Mouse (Mus musculus) lung, postnatal 0 days (tissue): ENCODE data around the gene Carmil3. TPM values are rescaled to one million over a fixed set of nuclear protein-coding genes. Genes with fewer than 3 reads are reported as not detected.

ENCODE experiments used
- ATAC-seq: fragments of 200-750 bp; cut with Nextera tagmentation; 2 replicates; pipeline ENCODE4 v1.8.0; 2017; ENCODE audit warnings: moderate library complexity
- DNase-seq: peaks from one replicate; pipeline ENCODE4 v3.0.0-alpha.2; 2016; ENCODE audit warnings: low spot score
- H3K27ac ChIP-seq: fragments of 300-500 bp; sonication (generic); 2 replicates; pipeline ENCODE4 v1.5.1; 2014; ENCODE audit warnings: antibody characterized with exemption, mild to moderate bottlenecking, low read length, mixed read lengths
- H3K27me3 ChIP-seq: fragments of 300-500 bp; sonication (generic); replicated peaks from 2 replicates; pipeline ENCODE4 v1.6.1; 2014; ENCODE audit warnings: low read length, mixed read lengths; ENCODE audit not compliant: insufficient read depth
- H3K36me3 ChIP-seq: fragments of 300-500 bp; sonication (generic); 2 replicates; pipeline ENCODE4 v1.6.1; 2014; ENCODE audit warnings: low read length, mixed read lengths; ENCODE audit not compliant: insufficient read depth
- H3K4me1 ChIP-seq: fragments of 300-500 bp; sonication (generic); 2 replicates; pipeline ENCODE4 v1.6.1; 2014; ENCODE audit warnings: antibody characterized with exemption, low read depth, low read length, mixed read lengths; ENCODE audit not compliant: insufficient read depth
- H3K4me2 ChIP-seq: fragments of 300-500 bp; sonication (generic); replicated peaks from 2 replicates; pipeline ENCODE4 v1.6.1; 2014; ENCODE audit warnings: low read depth, mild to moderate bottlenecking, low read length, moderate library complexity, mixed read lengths
- H3K4me3 ChIP-seq: fragments of 300-500 bp; sonication (generic); 2 replicates; pipeline ENCODE4 v1.5.1; 2014; ENCODE audit warnings: low read depth, low read length
- H3K9ac ChIP-seq: fragments of 300-500 bp; sonication (generic); replicated peaks from 2 replicates; pipeline ENCODE4 v1.6.1; 2014; ENCODE audit warnings: low read depth, mild to moderate bottlenecking
- H3K9me3 ChIP-seq: fragments of 300-500 bp; sonication (generic); 2 replicates; pipeline ENCODE4 v1.6.1; 2016; ENCODE audit warnings: low read length, mixed read lengths
- CTCF ChIP-seq: IDR thresholded peaks from 2 replicates; pipeline ENCODE4 v1.5.1; 2016; ENCODE audit warnings: antibody characterized with exemption, mild to moderate bottlenecking
- EP300 ChIP-seq: IDR thresholded peaks from 2 replicates; pipeline ENCODE4 v1.6.1; 2016; ENCODE audit warnings: antibody characterized with exemption, mild to moderate bottlenecking, control low read depth
- WGBS: fragments of 180-500 bp; shearing (Covaris S2); extraction: QIAGEN DNeasy Blood & Tissue Kit; methylation state at CpG from one replicate; pipeline ENCODE4 v1.1.7; 2014; 5-methylcytosine and 5-hydroxymethylcytosine counted together
- polyA plus RNA-seq: library from polyadenylated mRNA; unstranded; fragments of >200 nt; fragmentation: Nextera tagmentation; extraction: Ambion mirVana; gene quantifications from 2 replicates; pipeline ENCODE4 v1.2.1, GENCODE M21; 2015

Gene Carmil3
- polyA plus RNA-seq, 1 experiment from 2014 or later: 0.23 TPM

- Histone ChIP-seq H3K27ac (no peak overlapping the region), H3K4me3 (no peak overlapping the region), H3K9me3 (no peaks in the 10 kb centered on the region), H3K4me2 (no peak overlapping the region), H3K9ac (no peak overlapping the region), H3K36me3 (no peaks in the 10 kb centered on the region), H3K27me3 (no peaks in the 10 kb centered on the region), H3K4me1 (0 out of 2 replicates have a peak, but pooled peaks cover 4% of the 10 kb centered on the region)
- WGBS: 46% methylated on average over 2 of the region's 2 CpGs
- no peak for ATAC-seq
- no peak for DNase-seq
- no peak for TF ChIP-seq CTCF
- TF ChIP-seq EP300: no peak
Observed at GRCm38 (mm10) chr14:55475654-55476053, 14.8 kb upstream of the Carmil3 start.

- TF ChIP-seq EP300: no peak
- no peak for TF ChIP-seq CTCF
- DNase-seq: no peak
- WGBS: 100% methylated on average over 1 of the region's 1 CpGs
- Histone ChIP-seq H3K4me2 (no peak overlapping the region), H3K36me3 (no peaks in the 10 kb centered on the region), H3K27ac (no peak overlapping the region), H3K4me3 (no peak overlapping the region), H3K9ac (no peak overlapping the region), H3K9me3 (no peaks in the 10 kb centered on the region), H3K4me1 (0 out of 2 replicates have a peak, but pooled peaks cover 4% of the 10 kb centered on the region), H3K27me3 (no peaks in the 10 kb centered on the region)
- no peak for ATAC-seq
Observed at GRCm38 (mm10) chr14:55477421-55477820, 13.0 kb upstream of the Carmil3 start.

GRCm38 (mm10) chr14:55477829-55478228, 12.6 kb upstream of the Carmil3 start:
- H3K27me3 ChIP-seq: no peaks in the 10 kb centered on the region
- no peak overlapping the region for H3K4me3 ChIP-seq
- no peak overlapping the region for H3K27ac ChIP-seq
- 84% methylated on average over 5 of the region's 5 CpGs for WGBS
- H3K4me2 ChIP-seq: no peak overlapping the region
- ATAC-seq (no peak), DNase-seq (no peak)
- H3K9me3 ChIP-seq: no peaks in the 10 kb centered on the region
- TF ChIP-seq EP300 (no peak), CTCF (no peak)
- 0 out of 2 replicates have a peak, but pooled peaks cover 4% of the 10 kb centered on the region for H3K4me1 ChIP-seq
- no peak overlapping the region for H3K9ac ChIP-seq
- no peaks in the 10 kb centered on the region for H3K36me3 ChIP-seq

GRCm38 (mm10) chr14:55478651-55479599, 11.5 kb upstream of the Carmil3 start, which contains the start of gene Dhrs4:
Dhrs4 (plus strand) TSS chr14:55478758.
- H3K27me3 ChIP-seq: no peaks in the 10 kb centered on the region
- WGBS: 2% methylated on average over 38 of the region's 38 CpGs
- ATAC-seq: peak; percentile 99
- H3K36me3 ChIP-seq: no peaks in the 10 kb centered on the region
- no peaks in the 10 kb centered on the region for H3K9me3 ChIP-seq
- TF ChIP-seq EP300 (no peak), CTCF (peak; percentile 82)
- peak; percentile 93 for DNase-seq
- H3K9ac ChIP-seq: peak within 1 kb of the TSS; percentile 63
- peak within 1 kb of the TSS; percentile 57 for H3K4me3 ChIP-seq
- H3K27ac ChIP-seq: peak within 1 kb of the TSS; percentile 62
- H3K4me2 ChIP-seq: peak within 1 kb of the TSS; percentile 56
- 0 out of 2 replicates have a peak, but pooled peaks cover 4% of the 10 kb centered on the region for H3K4me1 ChIP-seq

- Histone ChIP-seq H3K9ac (no peak overlapping the region), H3K4me3 (no peak overlapping the region), H3K36me3 (no peaks in the 10 kb centered on the region), H3K9me3 (no peaks in the 10 kb centered on the region), H3K27me3 (no peaks in the 10 kb centered on the region), H3K4me1 (0 out of 2 replicates have a peak, but pooled peaks cover 4% of the 10 kb centered on the region), H3K4me2 (no peak overlapping the region), H3K27ac (no peak overlapping the region)
- TF ChIP-seq CTCF: no peak
- no peak for TF ChIP-seq EP300
- ATAC-seq (no peak), DNase-seq (no peak)
- WGBS: 94% methylated on average over 10 of the region's 10 CpGs
Observed at GRCm38 (mm10) chr14:55479629-55480028, 10.8 kb upstream of the Carmil3 start.

- DNase-seq (no peak), ATAC-seq (no peak)
- Histone ChIP-seq H3K27ac (no peak overlapping the region), H3K36me3 (no peaks in the 10 kb centered on the region), H3K4me1 (no peaks in the 10 kb centered on the region), H3K27me3 (no peaks in the 10 kb centered on the region), H3K4me3 (no peak overlapping the region), H3K9ac (no peak overlapping the region), H3K9me3 (no peaks in the 10 kb centered on the region), H3K4me2 (no peak overlapping the region)
- no peak for TF ChIP-seq EP300
- no peak for TF ChIP-seq CTCF
- WGBS: 84% methylated on average over 5 of the region's 5 CpGs
Observed at GRCm38 (mm10) chr14:55484430-55485085, 5.9 kb upstream of the Carmil3 start.
